8 mouse cellular contexts compared by ENCODE assay signal in the genomic region with DNA sequence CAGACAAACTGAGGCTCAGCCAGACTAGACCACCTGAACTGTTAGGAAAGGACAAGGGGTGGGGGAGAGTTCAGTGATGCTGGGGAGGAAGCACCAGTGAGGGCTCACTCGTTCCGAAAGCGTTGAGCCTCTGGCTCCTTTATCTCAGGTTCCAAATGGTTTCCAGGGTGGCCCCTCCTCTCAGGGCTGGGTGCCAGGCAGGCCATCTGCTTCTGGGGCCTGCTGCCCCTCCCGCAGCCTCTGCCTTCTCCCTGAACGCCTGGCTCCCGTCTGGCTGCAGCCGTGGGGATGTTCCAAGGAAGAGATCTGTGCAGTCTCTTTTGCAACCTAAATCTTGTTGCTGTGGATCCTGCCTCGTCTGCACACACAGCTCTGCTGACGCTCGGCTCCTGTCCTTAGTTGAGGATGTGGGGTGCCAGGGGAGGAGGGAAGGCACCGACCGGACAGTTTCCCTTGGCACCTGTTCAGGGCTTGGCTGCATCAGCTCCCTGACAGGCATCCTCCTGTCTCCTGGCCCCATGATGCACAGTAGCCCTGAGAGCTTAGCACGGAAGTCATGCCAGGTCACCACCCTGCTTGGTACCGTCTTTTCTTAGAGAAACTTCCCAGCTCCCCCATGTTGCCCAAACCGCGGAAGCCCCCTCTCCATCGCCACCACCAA. TPM values are rescaled to one million over a fixed set of nuclear protein-coding genes. Genes with fewer than 3 reads are reported as not detected.
A peak's percentile ranks its signal among the peaks of the same experiment; 100 is the strongest.
DNase-seq lines count a peak whose midpoint lies in the region; ATAC-seq lines count a peak whose summit lies in the region.

No protein-coding gene starts in this region.

- no peak overlapping the region for H3K9ac ChIP-seq in neural tube, embryonic 12.5 days
- peak overlapping the region; percentile 25; the same call in 1 of the 2 replicates for H3K9ac ChIP-seq in forebrain, embryonic 14.5 days (ENCODE audit: low read length)
- no peak overlapping the region for H3K9ac ChIP-seq in heart, embryonic 16.5 days (ENCODE audit: low read length)

- peaks cover 12% of the 10 kb centered on the region; the same call in 1 of the 2 replicates for H3K4me1 ChIP-seq in neural tube, embryonic 12.5 days
- peaks cover 11% of the 10 kb centered on the region for H3K4me1 ChIP-seq in forebrain, embryonic 14.5 days (ENCODE audit: control insufficient read depth, insufficient read depth, low read length)
- peaks cover 51% of the 10 kb centered on the region for H3K4me1 ChIP-seq in heart, embryonic 16.5 days (ENCODE audit: control insufficient read depth, insufficient read depth, low read length)

- H3K4me3 ChIP-seq in neural tube, embryonic 12.5 days: no peak overlapping the region
- no peak overlapping the region for H3K4me3 ChIP-seq in forebrain, embryonic 14.5 days (ENCODE audit: low read depth, low read length)
- H3K4me3 ChIP-seq in heart, embryonic 16.5 days (ENCODE audit: low read length): no peak overlapping the region

- DNase-seq in neural tube, embryonic 10.5 days (ENCODE audit: extremely low spot score, low spot score): no peak
- DNase-seq in forebrain, embryonic 14.5 days (ENCODE audit: low spot score): peak; percentile 88
- DNase-seq in layer of hippocampus, adult 11-12 months (ENCODE audit: low spot score): peak; percentile 85
- peak; percentile 68 to 71 for DNase-seq in lung, adult 18-20 months
- DNase-seq in right cerebral cortex, adult 18-20 months: peak; percentile 89
- DNase-seq in embryo, embryonic 10.5 days (ENCODE audit: low spot score): no peak

- no peaks in the 10 kb centered on the region for H3K9me3 ChIP-seq in neural tube, embryonic 12.5 days
- H3K9me3 ChIP-seq in forebrain, embryonic 14.5 days (replicated peaks; ENCODE audit: control insufficient read depth, low read length): no peaks in the 10 kb centered on the region
- no peaks in the 10 kb centered on the region for H3K9me3 ChIP-seq in heart, embryonic 16.5 days (replicated peaks; ENCODE audit: control insufficient read depth, low read length)

- 65% methylated on average over 17 of the region's 17 CpGs for WGBS in neural tube, embryonic 12.5 days
- 47% methylated on average over 17 of the region's 17 CpGs for whole genome bisulfite sequencing in forebrain, embryonic 14.5 days
- 32% methylated on average over 17 of the region's 17 CpGs for WGBS in heart, embryonic 16.5 days

- H3K27me3 ChIP-seq in neural tube, embryonic 12.5 days (replicated peaks): no peaks in the 10 kb centered on the region
- no peaks in the 10 kb centered on the region for H3K27me3 ChIP-seq in forebrain, embryonic 14.5 days (replicated peaks; ENCODE audit: control insufficient read depth, insufficient read depth, low read length)
- H3K27me3 ChIP-seq in heart, embryonic 16.5 days (ENCODE audit: control insufficient read depth, insufficient read depth, low read length): no peaks in the 10 kb centered on the region

- peak; percentile 69 for ATAC-seq in neural tube, embryonic 12.5 days (ENCODE audit: low FRiP score, low read depth)
- peak; percentile 89 for ATAC-seq in forebrain, embryonic 14.5 days
- peak; percentile 43 for ATAC-seq in heart, embryonic 16.5 days (replicated peaks; ENCODE audit: extremely low read depth, insufficient read depth, low FRiP score)

- H3K36me3 ChIP-seq in neural tube, embryonic 12.5 days: no peaks in the 10 kb centered on the region
- H3K36me3 ChIP-seq in forebrain, embryonic 14.5 days (ENCODE audit: control insufficient read depth, insufficient read depth, low read length): no peaks in the 10 kb centered on the region
- no peaks in the 10 kb centered on the region for H3K36me3 ChIP-seq in heart, embryonic 16.5 days (ENCODE audit: control insufficient read depth, insufficient read depth)

- no peak overlapping the region for H3K4me2 ChIP-seq in neural tube, embryonic 12.5 days (replicated peaks)
- H3K4me2 ChIP-seq in forebrain, embryonic 14.5 days (ENCODE audit: low read length): peak overlapping the region; percentile 28; the same call in 1 of the 2 replicates
- peak overlapping the region; percentile 28; the same call in 1 of the 2 replicates for H3K4me2 ChIP-seq in heart, embryonic 16.5 days (ENCODE audit: low read depth, low read length)

- H3K27ac ChIP-seq in neural tube, embryonic 12.5 days: no peak overlapping the region
- H3K27ac ChIP-seq in forebrain, embryonic 14.5 days (ENCODE audit: low read depth, low read length): peak overlapping the region; percentile 85
- peak overlapping the region; percentile 69 for H3K27ac ChIP-seq in heart, embryonic 16.5 days (ENCODE audit: low read length)

RNA-seq across cellular contexts. Expression of a gene that starts 35.7 kb away (rescaled TPM):
- polyA plus RNA-seq in neural tube, embryonic 12.5 days (2016; fragmentation: Nextera tagmentation; extraction: Ambion mirVana): 8.4 and 9.3 TPM in 2 replicates
- polyA plus RNA-seq in forebrain, embryonic 14.5 days (2014; fragmentation: Nextera tagmentation; extraction: Ambion mirVana): 19.3 and 23.1 TPM in 2 replicates
- 54.0 and 65.2 TPM in 2 replicates for polyA plus RNA-seq in heart, embryonic 16.5 days (2015; fragmentation: Nextera tagmentation; extraction: Ambion mirVana)

Comparison
In these comparisons a context has a peak if more than half of its experiments do, and no peak if none do; other contexts are left out.
1. DNase-seq: peak in forebrain, embryonic 14.5 days (single experiment), layer of hippocampus, adult 11-12 months (single experiment), lung, adult 18-20 months (2 of 2) and right cerebral cortex, adult 18-20 months (single experiment); none in neural tube, embryonic 10.5 days (single experiment) and embryo, embryonic 10.5 days (single experiment).
2. Peak in every context shown above with its lines, with median percentiles within 50 percentile points of each other: ATAC-seq.